Mouse (Mus musculus): Measurements from ENCODE around the gene Tas2r135. TPM values are rescaled to one million over a fixed set of nuclear protein-coding genes. Genes with fewer than 3 reads are reported as not detected.
A peak's percentile ranks its signal among the peaks of the same experiment; 100 is the strongest.

The Tas2r135 gene
- not detected in 2 replicates for total RNA-seq (2017)

GRCm38 (mm10) chr6:42405134-42405533 lies at the start of gene Tas2r135:
Gene Tas2r135 (plus strand): TSS chr6:42405434.
- no peak for ATAC-seq (replicated peaks; ENCODE audit: low read depth, poor library complexity, severe bottlenecking)

- no peak for ATAC-seq (replicated peaks; ENCODE audit: low read depth, poor library complexity, severe bottlenecking)
These were observed 49.2 kb upstream of the Tas2r135 start for GRCm38 (mm10) chr6:42355794-42356600.

GRCm38 (mm10) chr6:42356913-42357312 lies 48.3 kb upstream of the Tas2r135 start:
- no peak for ATAC-seq (replicated peaks; ENCODE audit: low read depth, poor library complexity, severe bottlenecking)

GRCm38 (mm10) chr6:42357901-42358300 lies 47.3 kb upstream of the Tas2r135 start:
- ATAC-seq (replicated peaks; ENCODE audit: low read depth, poor library complexity, severe bottlenecking) = no peak

- no peak for ATAC-seq (replicated peaks; ENCODE audit: low read depth, poor library complexity, severe bottlenecking)
These were observed 46.3 kb upstream of the Tas2r135 start for GRCm38 (mm10) chr6:42358901-42359300.

- ATAC-seq (replicated peaks; ENCODE audit: low read depth, poor library complexity, severe bottlenecking) = no peak
These were observed 45.7 kb upstream of the Tas2r135 start for GRCm38 (mm10) chr6:42359364-42360147.

GRCm38 (mm10) chr6:42360231-42360840 lies 44.9 kb upstream of the Tas2r135 start:
- no peak for ATAC-seq (replicated peaks; ENCODE audit: low read depth, poor library complexity, severe bottlenecking)

GRCm38 (mm10) chr6:42361041-42361895 lies 44.0 kb upstream of the Tas2r135 start:
- ATAC-seq (replicated peaks; ENCODE audit: low read depth, poor library complexity, severe bottlenecking) = no peak

GRCm38 (mm10) chr6:42362074-42362473 lies 43.2 kb upstream of the Tas2r135 start:
- ATAC-seq (replicated peaks; ENCODE audit: low read depth, poor library complexity, severe bottlenecking) = no peak

- ATAC-seq (replicated peaks; ENCODE audit: low read depth, poor library complexity, severe bottlenecking) = no peak
These were observed 42.7 kb upstream of the Tas2r135 start for GRCm38 (mm10) chr6:42362497-42362896.

GRCm38 (mm10) chr6:42362974-42363373 lies 42.3 kb upstream of the Tas2r135 start:
- 0 out of 2 replicates have a peak, but pooled peaks have one; percentile 16 for ATAC-seq (replicated peaks; ENCODE audit: low read depth, poor library complexity, severe bottlenecking)

- no peak for ATAC-seq (replicated peaks; ENCODE audit: low read depth, poor library complexity, severe bottlenecking)
These were observed 41.2 kb upstream of the Tas2r135 start for GRCm38 (mm10) chr6:42364066-42364465.

GRCm38 (mm10) chr6:42364607-42365006 lies 40.6 kb upstream of the Tas2r135 start:
- ATAC-seq (replicated peaks; ENCODE audit: low read depth, poor library complexity, severe bottlenecking) = no peak

- no peak for ATAC-seq (replicated peaks; ENCODE audit: low read depth, poor library complexity, severe bottlenecking)
These were observed 40.0 kb upstream of the Tas2r135 start for GRCm38 (mm10) chr6:42365215-42365614.

- ATAC-seq (replicated peaks; ENCODE audit: low read depth, poor library complexity, severe bottlenecking) = no peak
These were observed 35.4 kb upstream of the Tas2r135 start for GRCm38 (mm10) chr6:42369870-42370269.

GRCm38 (mm10) chr6:42370630-42371363 lies 34.4 kb upstream of the Tas2r135 start:
- ATAC-seq (replicated peaks; ENCODE audit: low read depth, poor library complexity, severe bottlenecking) = no peak

- no peak for ATAC-seq (replicated peaks; ENCODE audit: low read depth, poor library complexity, severe bottlenecking)
These were observed 33.2 kb upstream of the Tas2r135 start for GRCm38 (mm10) chr6:42372001-42372400.

- ATAC-seq (replicated peaks; ENCODE audit: low read depth, poor library complexity, severe bottlenecking) = no peak
These were observed 32.8 kb upstream of the Tas2r135 start for GRCm38 (mm10) chr6:42372421-42372815.
